Mouse (Mus musculus) effector memory CD4-positive, alpha-beta T cell, adult 5 months (primary cell): Measurements from ENCODE around the gene Icmt. TPM values are rescaled to one million over a fixed set of nuclear protein-coding genes. Genes with fewer than 3 reads are reported as not detected.

Experiments used
- polyA plus RNA-seq: library from polyadenylated mRNA; unstranded; fragments of 100-300 nt; shearing (Covaris generic); gene quantifications from one replicate; pipeline ENCODE4 v1.2.1, GENCODE M21; 2017

Gene Icmt
- 20.6 TPM for polyA plus RNA-seq

DNA sequence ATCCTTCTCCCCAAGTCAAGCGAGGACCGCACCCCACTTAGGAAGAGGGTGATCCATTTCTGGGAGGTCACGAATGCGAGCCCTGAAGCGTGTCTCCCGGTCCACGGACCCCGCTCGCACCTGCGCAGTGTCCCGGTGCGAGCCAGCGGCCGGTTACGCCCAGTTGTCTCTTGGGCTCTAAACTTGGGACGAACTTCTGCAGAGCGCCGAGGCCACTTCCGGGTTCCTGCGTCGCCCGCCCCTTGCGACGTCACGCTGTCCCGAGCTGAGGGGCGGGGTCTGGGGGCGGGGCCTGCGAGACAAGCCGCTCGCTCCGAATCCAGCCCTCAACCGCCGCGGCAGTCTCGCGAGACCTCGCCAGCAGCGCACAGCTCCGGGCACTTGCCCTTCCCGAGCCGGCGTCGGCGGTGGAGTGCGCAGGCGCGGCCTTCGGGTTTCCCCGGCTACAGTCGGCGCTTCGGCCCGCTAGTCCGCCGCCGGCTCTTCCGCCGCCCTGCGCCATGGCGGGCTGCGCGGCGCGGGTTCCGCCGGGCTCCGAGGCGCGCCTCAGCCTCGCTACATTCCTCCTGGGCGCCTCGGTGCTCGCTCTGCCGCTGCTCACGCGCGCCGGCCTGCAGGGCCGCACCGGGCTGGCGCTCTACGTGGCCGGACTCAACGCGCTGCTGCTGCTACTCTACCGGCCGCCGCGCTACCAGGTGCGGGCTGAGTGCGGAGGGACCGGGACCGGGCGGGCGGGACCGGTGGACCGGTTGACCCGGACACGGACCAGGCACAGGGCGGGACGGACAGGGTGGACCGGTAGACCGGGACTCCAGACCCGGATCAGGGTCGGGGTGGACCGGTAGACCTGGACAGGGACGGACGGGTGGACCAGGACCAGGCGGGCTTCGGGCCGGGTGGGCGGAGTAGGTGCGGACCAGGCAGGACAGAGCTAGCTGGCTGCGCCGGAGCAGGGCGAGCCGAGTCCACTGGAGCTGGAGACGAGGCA, at the start of gene Icmt:
TSS of gene Icmt (plus strand) at position 354 of the 988 bp plus-strand sequence.

DNA sequence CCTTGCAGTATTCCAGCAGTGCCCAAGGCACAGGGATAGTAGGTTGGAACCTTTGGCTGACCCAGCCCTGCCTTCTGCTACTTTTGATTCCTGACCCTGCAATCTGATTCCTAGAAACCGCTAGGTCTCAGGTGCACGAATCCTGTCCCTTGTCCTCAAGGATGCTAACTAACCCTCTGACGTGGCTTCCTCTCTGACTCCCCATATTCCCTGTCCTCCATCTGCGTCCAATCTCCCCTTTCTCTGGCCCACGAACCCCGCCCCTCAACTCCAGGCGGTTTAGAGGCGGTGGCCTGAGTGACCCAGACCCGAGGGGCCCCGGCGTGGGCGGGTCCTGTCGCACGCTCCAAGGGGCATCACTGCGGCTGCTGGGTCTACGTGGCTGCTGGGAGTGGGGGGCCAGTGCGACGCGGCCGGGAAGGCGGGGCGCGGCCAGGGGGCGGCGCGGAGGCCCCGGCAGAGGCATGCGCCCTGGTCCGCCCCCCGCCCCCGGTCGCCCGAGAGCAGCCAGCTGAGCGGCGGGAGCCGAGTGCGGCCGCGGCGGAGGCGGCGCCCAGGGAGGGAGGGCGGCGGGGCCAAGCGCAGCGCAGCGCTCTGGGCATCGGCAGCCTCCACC, 23.3 kb upstream of the Icmt start, which contains the start of gene Gpr153:
TSS of gene Gpr153 (plus strand) at position 612 of the 616 bp plus-strand sequence.

DNA sequence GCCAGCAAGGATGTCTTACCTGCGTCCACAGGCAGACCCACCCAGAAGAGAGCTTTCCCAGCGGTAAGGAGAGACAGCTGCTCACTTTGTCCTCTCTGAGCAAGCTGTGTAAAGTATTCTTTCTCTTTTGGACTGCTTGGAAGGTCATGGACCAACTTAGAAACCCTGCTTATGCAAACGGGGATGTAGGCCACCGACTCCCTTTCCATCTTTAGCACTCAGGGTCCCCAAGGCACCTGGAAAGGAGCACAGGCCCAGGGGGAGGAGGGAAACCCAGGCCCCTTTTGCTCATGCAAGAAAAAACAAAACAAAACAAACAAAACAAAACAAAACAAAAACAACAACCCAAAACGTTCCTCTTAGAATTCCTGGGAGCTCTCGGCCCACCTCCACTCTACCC, 5.5 kb upstream of the Icmt start, which contains the start of gene Hes3:
TSS of gene Hes3 (minus strand) at position 101 of the 400 bp plus-strand sequence.

DNA sequence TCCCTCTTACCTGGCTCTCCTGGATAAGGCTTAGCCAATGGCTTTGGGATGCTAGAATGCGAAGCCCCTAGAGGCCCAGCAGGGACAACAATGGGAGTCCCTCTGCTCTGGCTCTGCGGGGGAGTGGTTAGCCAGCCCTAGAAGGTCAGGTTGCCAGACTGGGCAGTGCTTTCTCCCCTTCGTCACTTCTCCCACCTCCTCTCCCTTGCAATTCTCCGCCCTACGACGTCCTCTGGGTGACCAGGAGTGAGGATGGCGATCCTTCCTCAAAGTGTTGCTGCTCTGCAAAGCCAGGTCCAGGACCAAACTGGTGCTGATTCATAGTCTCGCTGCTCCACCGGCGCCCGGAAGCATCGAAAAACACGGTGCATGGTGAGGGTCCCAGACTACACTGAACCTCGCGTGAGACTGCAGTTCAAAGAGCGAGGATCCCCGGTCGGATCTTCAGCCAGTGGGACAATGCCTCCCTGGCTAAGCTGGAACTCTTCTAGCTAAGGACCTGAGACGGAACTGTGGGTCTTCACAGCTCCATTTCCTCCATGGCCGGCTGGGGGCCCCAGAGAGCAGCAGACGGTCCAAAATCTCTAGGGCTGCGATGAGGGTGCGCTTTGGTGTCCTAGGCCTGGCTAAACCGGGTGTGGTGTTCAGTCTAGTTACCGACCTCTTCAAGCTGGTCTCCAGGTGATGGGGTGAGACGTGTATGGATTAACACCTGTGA, 21.6 kb downstream of the Icmt start, which contains the start of gene Rnf207:
TSS of gene Rnf207 (minus strand) at position 477 of the 718 bp plus-strand sequence.

DNA sequence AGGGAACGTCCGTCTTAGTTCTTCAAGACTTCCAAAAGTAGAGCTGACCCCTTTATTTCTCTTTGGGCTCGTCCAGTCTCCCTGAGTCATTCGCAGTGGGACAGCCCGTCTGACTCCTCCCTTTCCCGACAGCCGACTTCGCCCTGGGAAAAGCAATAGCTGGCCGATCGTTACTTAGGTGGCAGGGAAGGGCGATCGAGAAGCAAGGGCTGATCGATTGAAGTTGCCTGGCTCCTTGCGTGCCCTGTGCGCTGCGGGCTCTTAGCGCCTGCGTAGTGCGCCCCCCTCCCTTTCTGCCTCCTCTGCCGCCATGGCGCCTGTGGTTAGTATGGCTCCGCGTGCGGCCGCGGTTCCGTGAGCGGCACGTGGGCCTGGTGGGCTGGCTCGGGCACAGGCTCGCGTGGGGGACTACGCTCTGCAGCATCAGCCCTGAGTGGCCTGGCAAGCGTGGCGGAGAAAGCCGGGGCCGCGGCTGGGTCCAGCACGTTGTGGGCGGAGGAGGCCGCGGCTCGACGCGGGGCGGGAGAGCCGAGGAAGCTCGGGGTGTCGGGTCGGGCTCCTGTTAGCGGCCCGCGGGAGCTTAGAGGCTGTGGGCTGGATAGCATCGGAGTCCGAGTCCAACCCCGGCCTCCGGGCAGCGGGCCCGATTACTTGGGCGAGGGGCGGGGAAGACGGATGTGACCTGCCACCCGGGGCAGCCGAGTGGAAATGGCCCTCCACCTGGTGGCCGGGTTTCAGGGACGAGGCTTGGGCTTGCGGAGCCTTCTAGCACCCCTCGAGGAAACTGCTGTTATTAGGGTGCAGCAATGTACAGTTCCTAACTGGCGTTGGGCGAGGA, 28.8 kb downstream of the Icmt start, which contains the start of gene Rpl22:
TSS of gene Rpl22 (plus strand) at position 169 of the 838 bp plus-strand sequence.

DNA sequence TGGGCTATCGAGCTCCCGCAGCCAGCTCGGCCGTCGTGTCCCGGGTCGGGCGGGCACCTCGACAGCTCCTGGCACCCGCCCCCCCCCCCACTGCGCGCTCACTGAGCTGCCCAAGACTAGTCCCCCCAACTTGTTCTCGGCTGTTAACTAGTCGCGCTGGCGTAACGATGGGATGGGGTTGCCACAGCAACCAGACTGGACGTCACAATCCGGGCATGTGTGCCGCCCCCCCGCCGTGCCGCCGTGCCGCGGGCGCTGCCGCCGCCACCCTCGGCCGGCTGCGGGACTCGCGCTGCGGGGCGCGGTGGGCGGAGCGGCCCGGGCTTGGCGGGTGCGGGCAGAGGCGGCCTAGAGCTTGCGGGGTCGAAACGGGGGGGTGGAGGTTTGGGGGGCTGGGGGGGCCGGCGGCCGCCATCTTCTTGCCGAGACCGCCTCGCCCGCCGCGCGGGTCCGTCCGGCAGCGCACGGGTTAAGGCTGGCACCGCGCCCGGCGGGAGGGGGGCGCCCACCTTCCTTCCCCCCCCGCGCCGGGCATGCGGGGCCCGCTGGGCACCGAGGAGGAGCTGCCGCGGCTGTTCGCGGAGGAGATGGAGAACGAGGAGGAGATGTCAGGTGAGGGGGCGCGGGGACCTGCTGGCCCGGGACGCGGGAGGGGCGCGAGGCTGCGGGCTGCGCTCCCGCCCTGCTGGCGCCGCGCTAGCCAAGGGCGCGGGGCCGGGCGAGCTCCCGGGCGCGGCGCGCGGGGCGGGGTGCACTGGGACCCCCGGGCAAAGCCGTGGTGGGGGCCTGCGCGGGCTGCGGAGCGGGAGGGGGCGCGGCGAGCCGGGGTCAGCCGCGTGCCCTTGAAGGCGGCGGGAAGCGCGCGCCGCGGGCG, 41.6 kb downstream of the Icmt start, which contains the start of gene Chd5:
TSS of gene Chd5 (plus strand) at position 233 of the 874 bp plus-strand sequence.

Other genes with a start within 250 kb of the Icmt start
- gene Plekhg5, start 224.7 kb upstream of the Icmt start, polyA plus RNA-seq: 5.4 TPM
- 177 TPM for gene Tnfrsf25, start 181.3 kb upstream of the Icmt start, polyA plus RNA-seq
- 38.1 TPM for gene Espn, start 144.9 kb upstream of the Icmt start, polyA plus RNA-seq
- gene Hes2, start 138.4 kb upstream of the Icmt start, polyA plus RNA-seq: not detected
- gene Acot7, start 119.1 kb upstream of the Icmt start, polyA plus RNA-seq: 88.1 TPM
- gene Gpr153, start 23.0 kb upstream of the Icmt start, polyA plus RNA-seq: 0.20 TPM
- gene Hes3, start 5.6 kb upstream of the Icmt start, polyA plus RNA-seq: not detected
- gene Rnf207, start 21.8 kb downstream of the Icmt start, polyA plus RNA-seq: not detected
- gene Rpl22, start 28.5 kb downstream of the Icmt start, polyA plus RNA-seq: 461 TPM
- not detected for gene Chd5, start 41.4 kb downstream of the Icmt start, polyA plus RNA-seq
- gene Nphp4, start 179.5 kb downstream of the Icmt start, polyA plus RNA-seq: 2.0 TPM
- gene Kcnab2, start 180.6 kb downstream of the Icmt start, polyA plus RNA-seq: 119 TPM